Mouse (Mus musculus) liver, embryonic 11.5 days (tissue): ENCODE data around the gene Inpp4b. TPM values are rescaled to one million over a fixed set of nuclear protein-coding genes. Genes with fewer than 3 reads are reported as not detected.

Experiments used
- ATAC-seq: fragments of 200-750 bp; cut with Nextera tagmentation; replicated peaks from 2 replicates; pipeline ENCODE4 v1.8.0; 2017; ENCODE audit warnings: moderate number of reproducible peaks, mild to moderate bottlenecking, moderate TSS enrichment, moderate library complexity; ENCODE audit not compliant: low FRiP score
- DNase-seq: peaks from one replicate; pipeline ENCODE4 v3.0.0-alpha.2; 2017; ENCODE audit warnings: low spot score
- H3K27ac ChIP-seq: fragments of 300-500 bp; sonication (generic); 2 replicates; pipeline ENCODE4 v1.5.1; 2014; ENCODE audit warnings: mild to moderate bottlenecking, low read depth, low read length, control low read depth
- H3K27me3 ChIP-seq: fragments of 300-500 bp; sonication (generic); replicated peaks from 2 replicates; pipeline ENCODE4 v1.6.1; 2014; ENCODE audit warnings: low read length, mixed read lengths; ENCODE audit not compliant: control insufficient read depth, insufficient read depth
- H3K36me3 ChIP-seq: fragments of 300-500 bp; sonication (generic); 2 replicates; pipeline ENCODE4 v1.6.1; 2014; ENCODE audit warnings: mild to moderate bottlenecking, low read length, moderate library complexity, mixed read lengths; ENCODE audit not compliant: control insufficient read depth, insufficient read depth
- H3K4me1 ChIP-seq: fragments of 300-500 bp; sonication (generic); replicated peaks from 2 replicates; pipeline ENCODE4 v1.6.1; 2014; ENCODE audit warnings: low read length, mixed read lengths; ENCODE audit not compliant: control insufficient read depth, insufficient read depth
- H3K4me2 ChIP-seq: fragments of 300-500 bp; sonication (generic); 2 replicates; pipeline ENCODE4 v1.6.1; 2014; ENCODE audit warnings: mild to moderate bottlenecking, control low read depth, moderate library complexity
- H3K4me3 ChIP-seq: fragments of 300-500 bp; sonication (generic); 2 replicates; pipeline ENCODE4 v1.5.1; 2014; ENCODE audit warnings: low read depth, low read length, control low read depth
- H3K9ac ChIP-seq: fragments of 300-500 bp; sonication (generic); 2 replicates; pipeline ENCODE4 v1.6.1; 2014; ENCODE audit warnings: low read depth, low read length, control low read depth
- H3K9me3 ChIP-seq: fragments of 300-500 bp; sonication (generic); 2 replicates; pipeline ENCODE4 v1.6.1; 2016; ENCODE audit warnings: low read length, inconsistent platforms, mixed read lengths; ENCODE audit not compliant: control insufficient read depth
- WGBS: fragments of 180-500 bp; shearing (Covaris S2); extraction: QIAGEN DNeasy Blood & Tissue Kit; methylation state at CpG from one replicate; pipeline ENCODE4 v1.1.7; 2014; 5-methylcytosine and 5-hydroxymethylcytosine counted together
- polyA plus RNA-seq: library from polyadenylated mRNA; unstranded; fragments of >200 nt; fragmentation: Nextera tagmentation; extraction: Ambion mirVana; gene quantifications from 2 replicates; pipeline ENCODE4 v1.2.1, GENCODE M21; 2014

Gene Inpp4b
- polyA plus RNA-seq, 1 experiment from 2014 or later, result 3.9 TPM

- Histone ChIP-seq H3K36me3 (no peaks in the 10 kb centered on the region), H3K4me3 (peak overlapping the region; percentile 24), H3K4me1 (peaks cover 15% of the 10 kb centered on the region), H3K27ac (peak overlapping the region; percentile 61; the same call in 1 of the 2 replicates), H3K4me2 (peak overlapping the region; percentile 50), H3K9me3 (no peaks in the 10 kb centered on the region), H3K9ac (peak overlapping the region; percentile 44), H3K27me3 (no peaks in the 10 kb centered on the region)
- peak; percentile 60 for ATAC-seq
- DNase-seq, result peak; percentile 47
- 16% methylated on average over 12 of the region's 12 CpGs for WGBS
Observed at GRCm38 (mm10) chr8:81767411-81768312, 425.3 kb downstream of the Inpp4b start.

- H3K4me3 ChIP-seq, result peak overlapping the region; percentile 24; the same call in 1 of the 2 replicates
- H3K4me1 ChIP-seq, result peaks cover 15% of the 10 kb centered on the region
- H3K36me3 ChIP-seq, result no peaks in the 10 kb centered on the region
- peak overlapping the region; percentile 61; the same call in 1 of the 2 replicates for H3K27ac ChIP-seq
- DNase-seq (no peak), ATAC-seq (0 out of 2 replicates have a peak, but pooled peaks have one; percentile 23)
- H3K4me2 ChIP-seq, result peak overlapping the region; percentile 50
- no peaks in the 10 kb centered on the region for H3K9me3 ChIP-seq
- H3K9ac ChIP-seq, result no peak overlapping the region
- WGBS, result 40% methylated on average over 2 of the region's 2 CpGs
- no peaks in the 10 kb centered on the region for H3K27me3 ChIP-seq
Observed at GRCm38 (mm10) chr8:81768313-81768675, 425.9 kb downstream of the Inpp4b start.

GRCm38 (mm10) chr8:81768731-81769445 is 426.5 kb downstream of the Inpp4b start:
- H3K4me2 ChIP-seq, result peak overlapping the region; percentile 50; the same call in 1 of the 2 replicates

GRCm38 (mm10) chr8:81770603-81771276 is 428.4 kb downstream of the Inpp4b start:
- no peak for ATAC-seq
- Histone ChIP-seq H3K4me1 (peaks cover 22% of the 10 kb centered on the region), H3K36me3 (no peaks in the 10 kb centered on the region), H3K27ac (no peak overlapping the region), H3K4me2 (no peak overlapping the region), H3K9me3 (no peaks in the 10 kb centered on the region), H3K9ac (no peak overlapping the region), H3K4me3 (no peak overlapping the region), H3K27me3 (no peaks in the 10 kb centered on the region)
- DNase-seq, result no peak
- WGBS, result 86% methylated on average over 6 of the region's 6 CpGs

More at GRCm38 (mm10) chr8:81768731-81769445, 426.5 kb downstream of the Inpp4b start:
- ATAC-seq, result no peak
- Histone ChIP-seq H3K36me3 (no peaks in the 10 kb centered on the region), H3K27me3 (no peaks in the 10 kb centered on the region), H3K9me3 (no peaks in the 10 kb centered on the region), H3K27ac (no peak overlapping the region), H3K4me3 (no peak overlapping the region), H3K9ac (no peak overlapping the region), H3K4me1 (peaks cover 15% of the 10 kb centered on the region)
- WGBS, result 66% methylated on average over 2 of the region's 2 CpGs
- DNase-seq, result no peak

GRCm38 (mm10) chr8:81772855-81773254 is 430.5 kb downstream of the Inpp4b start:
- no peak for ATAC-seq
- H3K4me2 ChIP-seq, result no peak overlapping the region
- 89% methylated on average over 5 of the region's 5 CpGs for WGBS

GRCm38 (mm10) chr8:81773305-81773965 is 431.1 kb downstream of the Inpp4b start:
- no peak for DNase-seq
- peak overlapping the region; percentile 53 for H3K4me2 ChIP-seq
- peak overlapping the region; percentile 69 for H3K27ac ChIP-seq

More at GRCm38 (mm10) chr8:81772855-81773254, 430.5 kb downstream of the Inpp4b start:
- Histone ChIP-seq H3K4me3 (no peak overlapping the region), H3K9ac (no peak overlapping the region), H3K27me3 (no peaks in the 10 kb centered on the region), H3K36me3 (no peaks in the 10 kb centered on the region), H3K9me3 (no peaks in the 10 kb centered on the region), H3K4me1 (peaks cover 9% of the 10 kb centered on the region), H3K27ac (no peak overlapping the region)
- no peak for DNase-seq

GRCm38 (mm10) chr8:81774010-81774409 is 431.7 kb downstream of the Inpp4b start:
- H3K27me3 ChIP-seq, result no peaks in the 10 kb centered on the region
- H3K9ac ChIP-seq, result no peak overlapping the region
- peak overlapping the region; percentile 53 for H3K4me2 ChIP-seq
- ATAC-seq, result peak; percentile 85
- no peak for DNase-seq
- no peaks in the 10 kb centered on the region for H3K36me3 ChIP-seq
- 58% methylated on average over 4 of the region's 4 CpGs for WGBS
- no peak overlapping the region for H3K4me3 ChIP-seq
- peaks cover 9% of the 10 kb centered on the region; the same call in 1 of the 2 replicates for H3K4me1 ChIP-seq
- H3K9me3 ChIP-seq, result no peaks in the 10 kb centered on the region
- peak overlapping the region; percentile 69 for H3K27ac ChIP-seq

More at GRCm38 (mm10) chr8:81773305-81773965, 431.1 kb downstream of the Inpp4b start:
- Histone ChIP-seq H3K4me3 (no peak overlapping the region), H3K9ac (0 out of 2 replicates have a peak overlapping the region, but pooled peaks have one; percentile 13), H3K9me3 (no peaks in the 10 kb centered on the region), H3K36me3 (no peaks in the 10 kb centered on the region), H3K27me3 (no peaks in the 10 kb centered on the region), H3K4me1 (peaks cover 9% of the 10 kb centered on the region)
- 39% methylated on average over 9 of the region's 9 CpGs for WGBS
- ATAC-seq, result peak; percentile 74

- WGBS, result 23% methylated on average over 1 of the region's 1 CpGs
- Histone ChIP-seq H3K4me3 (no peak overlapping the region), H3K36me3 (no peaks in the 10 kb centered on the region), H3K27me3 (no peaks in the 10 kb centered on the region), H3K27ac (peak overlapping the region; percentile 69), H3K4me1 (peaks cover 9% of the 10 kb centered on the region; the same call in 1 of the 2 replicates), H3K9me3 (no peaks in the 10 kb centered on the region), H3K4me2 (peak overlapping the region; percentile 53), H3K9ac (no peak overlapping the region)
- no peak for DNase-seq
- peak; percentile 85 for ATAC-seq
Observed at GRCm38 (mm10) chr8:81774454-81774853, 432.1 kb downstream of the Inpp4b start.
